Mouse (Mus musculus): ENCODE data around the gene Tigit.

Tigit gene

GRCm38 (mm10) chr16:43668294-43668693, 4.3 kb upstream of the Tigit start:
- no peak for DNase-seq (ENCODE audit: low spot score in 2 of 2)

GRCm38 (mm10) chr16:43664861-43665260, 915 bp upstream of the Tigit start:
- DNase-seq (ENCODE audit: low spot score in 2 of 2), result no peak

GRCm38 (mm10) chr16:43662124-43663004, 1.6 kb downstream of the Tigit start:
- no peak for DNase-seq (ENCODE audit: low spot score in 2 of 2)

- no peak for DNase-seq (ENCODE audit: low spot score in 2 of 2)
Measured at GRCm38 (mm10) chr16:43661576-43661975, 2.4 kb downstream of the Tigit start.

- DNase-seq (ENCODE audit: low spot score in 2 of 2), result no peak
Measured at GRCm38 (mm10) chr16:43655183-43655787, 8.7 kb downstream of the Tigit start.

- no peak for DNase-seq (ENCODE audit: low spot score in 2 of 2)
Measured at GRCm38 (mm10) chr16:43654269-43654668, 9.7 kb downstream of the Tigit start.

- DNase-seq (ENCODE audit: low spot score in 2 of 2), result no peak
Measured at GRCm38 (mm10) chr16:43653288-43653687, 10.7 kb downstream of the Tigit start.

GRCm38 (mm10) chr16:43650355-43651080, 13.4 kb downstream of the Tigit start:
- DNase-seq (ENCODE audit: low spot score in 2 of 2), result no peak

- DNase-seq (ENCODE audit: low spot score in 2 of 2), result no peak
Measured at GRCm38 (mm10) chr16:43647641-43648040, 16.3 kb downstream of the Tigit start.

GRCm38 (mm10) chr16:43646943-43647342, 17.0 kb downstream of the Tigit start:
- DNase-seq (ENCODE audit: low spot score in 2 of 2), result no peak

- no peak for DNase-seq (ENCODE audit: low spot score in 2 of 2)
Measured at GRCm38 (mm10) chr16:43645879-43646278, 18.1 kb downstream of the Tigit start.

GRCm38 (mm10) chr16:43641230-43641629, 22.7 kb downstream of the Tigit start:
- no peak for DNase-seq (ENCODE audit: low spot score in 2 of 2)

- DNase-seq (ENCODE audit: low spot score in 2 of 2), result no peak
Measured at GRCm38 (mm10) chr16:43638406-43639049, 25.4 kb downstream of the Tigit start.

- DNase-seq (ENCODE audit: low spot score in 2 of 2), result no peak
Measured at GRCm38 (mm10) chr16:43637241-43637640, 26.7 kb downstream of the Tigit start.

GRCm38 (mm10) chr16:43634037-43634436, 29.9 kb downstream of the Tigit start:
- no peak for DNase-seq (ENCODE audit: low spot score in 2 of 2)

GRCm38 (mm10) chr16:43631758-43632157, 32.2 kb downstream of the Tigit start:
- no peak for DNase-seq (ENCODE audit: low spot score in 2 of 2)

- DNase-seq (ENCODE audit: low spot score in 2 of 2), result no peak
Measured at GRCm38 (mm10) chr16:43628662-43629061, 35.3 kb downstream of the Tigit start.

- peak in 1 of 2 experiments; percentile 19 for DNase-seq (ENCODE audit: low spot score in 2 of 2)
Measured at GRCm38 (mm10) chr16:43625956-43626355, 38.0 kb downstream of the Tigit start.

GRCm38 (mm10) chr16:43625289-43625688, 38.7 kb downstream of the Tigit start:
- DNase-seq (ENCODE audit: low spot score in 2 of 2), result no peak

- no peak for DNase-seq (ENCODE audit: low spot score in 2 of 2)
Measured at GRCm38 (mm10) chr16:43624876-43625275, 39.1 kb downstream of the Tigit start.

- no peak for DNase-seq (ENCODE audit: low spot score in 2 of 2)
Measured at GRCm38 (mm10) chr16:43623315-43624000, 40.5 kb downstream of the Tigit start.

Data from frontal cortex, postnatal 10 days (tissue).